ENCODE assay signal across 7 mouse cellular contexts in genomic region chr9:72641093-72641680, GRCm38 (mm10). TPM values are rescaled to one million over a fixed set of nuclear protein-coding genes. Genes with fewer than 3 reads are reported as not detected.
DNase-seq lines count a peak whose midpoint lies in the region; ATAC-seq and TF ChIP-seq lines count a peak whose summit lies in the region.

No protein-coding gene starts in this region.

- no peak for DNase-seq in forebrain, embryonic 10.5 days (ENCODE audit: extremely low spot score, low spot score)
- DNase-seq in midbrain, embryonic 10.5 days (ENCODE audit: low spot score) = no peak
- DNase-seq in cerebellum, postnatal 14 days = no peak

- peak overlapping the region; percentile 83; the same call in 1 of the 2 replicates for H3K27ac ChIP-seq in bone marrow macrophage, adult 2 months (ENCODE audit: insufficient read depth, low read depth, low read length)
- H3K27ac ChIP-seq in forebrain, embryonic 10.5 days = peak overlapping the region; percentile 98
- H3K27ac ChIP-seq in hindbrain, embryonic 15.5 days (replicated peaks) = peak overlapping the region; percentile 92
- peak overlapping the region; percentile 97 for H3K27ac ChIP-seq in midbrain, embryonic 10.5 days (replicated peaks)

- H3K27me3 ChIP-seq in forebrain, embryonic 10.5 days (ENCODE audit: poor library complexity, severe bottlenecking) = no peaks in the 10 kb centered on the region
- no peaks in the 10 kb centered on the region for H3K27me3 ChIP-seq in hindbrain, embryonic 15.5 days
- H3K27me3 ChIP-seq in midbrain, embryonic 10.5 days (ENCODE audit: low read depth, poor library complexity, severe bottlenecking) = no peaks in the 10 kb centered on the region

- 64% methylated on average over 6 of the region's 6 CpGs for WGBS in forebrain, embryonic 10.5 days
- WGBS in hindbrain, embryonic 15.5 days = 68% methylated on average over 6 of the region's 6 CpGs
- WGBS in midbrain, embryonic 10.5 days = 64% methylated on average over 6 of the region's 6 CpGs

- H3K9ac ChIP-seq in hindbrain, embryonic 15.5 days = no peak overlapping the region

- peaks cover 20% of the 10 kb centered on the region for H3K4me1 ChIP-seq in bone marrow macrophage, adult 2 months (ENCODE audit: control insufficient read depth, insufficient read depth, low read length)
- H3K4me1 ChIP-seq in forebrain, embryonic 10.5 days = peaks cover 48% of the 10 kb centered on the region
- peaks cover 25% of the 10 kb centered on the region for H3K4me1 ChIP-seq in hindbrain, embryonic 15.5 days (replicated peaks)
- peaks cover 42% of the 10 kb centered on the region for H3K4me1 ChIP-seq in midbrain, embryonic 10.5 days

- TF ChIP-seq POLR2A in bone marrow macrophage, adult 2 months (IDR thresholded peaks at IDR 0.05; ENCODE audit: borderline replicate concordance, low read depth, low read length) = no peak

- no peaks in the 10 kb centered on the region for H3K9me3 ChIP-seq in forebrain, embryonic 10.5 days
- H3K9me3 ChIP-seq in hindbrain, embryonic 15.5 days = no peaks in the 10 kb centered on the region
- no peaks in the 10 kb centered on the region for H3K9me3 ChIP-seq in midbrain, embryonic 10.5 days (replicated peaks)

- H3K4me2 ChIP-seq in hindbrain, embryonic 15.5 days = no peak overlapping the region

- no peaks in the 10 kb centered on the region for H3K36me3 ChIP-seq in forebrain, embryonic 10.5 days (replicated peaks)
- no peaks in the 10 kb centered on the region for H3K36me3 ChIP-seq in hindbrain, embryonic 15.5 days
- H3K36me3 ChIP-seq in midbrain, embryonic 10.5 days = no peaks in the 10 kb centered on the region

- no peak for ATAC-seq in hindbrain, embryonic 15.5 days (ENCODE audit: low FRiP score, low read depth)
- ATAC-seq in CD4-positive, CD25-positive, alpha-beta regulatory T cell, adult 4 months = no peak
- ATAC-seq in activated CD4-positive, CD25-positive, alpha-beta regulatory T cell, adult 4 months = no peak

- H3K4me3 ChIP-seq in bone marrow macrophage, adult 2 months (ENCODE audit: insufficient read depth, low read length) = no peak overlapping the region
- H3K4me3 ChIP-seq in forebrain, embryonic 10.5 days = peak overlapping the region; percentile 51; the same call in 1 of the 2 replicates
- no peak overlapping the region for H3K4me3 ChIP-seq in hindbrain, embryonic 15.5 days
- no peak overlapping the region for H3K4me3 ChIP-seq in midbrain, embryonic 10.5 days

- TF ChIP-seq CTCF in bone marrow macrophage, adult 2 months (IDR thresholded peaks at IDR 0.05; ENCODE audit: low read depth, low read length) = no peak

RNA-seq across cellular contexts. Expression of gene Nedd4, which starts 21.0 kb away (rescaled TPM):
- polyA plus RNA-seq in bone marrow macrophage, adult 2 months (2012; ENCODE audit: insufficient read depth, insufficient read length, missing spikeins) = 3.7 and 4.2 TPM in 2 replicates
- polyA plus RNA-seq in forebrain, embryonic 10.5 days (2016; fragmentation: Nextera tagmentation; extraction: Ambion mirVana) = 634 and 643 TPM in 2 replicates
- 387 and 425 TPM in 2 replicates for polyA plus RNA-seq in hindbrain, embryonic 15.5 days (2015; fragmentation: Nextera tagmentation; extraction: Ambion mirVana)
- polyA plus RNA-seq in midbrain, embryonic 10.5 days (2016; fragmentation: Nextera tagmentation; extraction: Ambion mirVana) = 605 and 682 TPM in 2 replicates
- polyA plus RNA-seq in CD4-positive, CD25-positive, alpha-beta regulatory T cell, adult 4 months (2017; shearing (Covaris generic)) = 1 to 10 TPM; 4.5 to 4.7 TPM
- 1 to 10 TPM; 1.2 to 1.3 TPM for polyA plus RNA-seq in activated CD4-positive, CD25-positive, alpha-beta regulatory T cell, adult 4 months (2017; shearing (Covaris generic))

Comparison
In these comparisons a context has a peak if more than half of its experiments do, and no peak if none do; other contexts are left out.
1. RNA of gene Nedd4, which starts 21.0 kb away (polyA plus RNA-seq): 634 to 643 TPM in forebrain, embryonic 10.5 days, 605 to 682 TPM in midbrain, embryonic 10.5 days and 387 to 425 TPM in hindbrain, embryonic 15.5 days; 4.5 to 4.7 TPM in CD4-positive, CD25-positive, alpha-beta regulatory T cell, adult 4 months, 3.7 to 4.2 TPM in bone marrow macrophage, adult 2 months and 1.2 to 1.3 TPM in activated CD4-positive, CD25-positive, alpha-beta regulatory T cell, adult 4 months; every median in the first group is over 10 times any median in the second.
2. Peak in every context shown above with its lines, with median percentiles within 50 percentile points of each other: H3K27ac ChIP-seq.